Mouse (Mus musculus): ENCODE data around the gene Safb. TPM values are rescaled to one million over a fixed set of nuclear protein-coding genes. Genes with fewer than 3 reads are reported as not detected.
"Not testable (repeated sequence)": the region's sequence is repeated elsewhere in the genome, so short reads cannot be mapped to it uniquely, and the experiment has no call there.

The Safb gene
- polyA plus RNA-seq, 1 experiment from 2014 or later = 119 TPM

GRCm38 (mm10) chr17:56615136-56615784 is 30.6 kb downstream of the Safb start:
- peaks cover 51% of the 10 kb centered on the region for H3K4me1 ChIP-seq (replicated peaks)
- H3K9me3 ChIP-seq = no peaks in the 10 kb centered on the region
- H3K36me3 ChIP-seq = peaks cover 64% of the 10 kb centered on the region
- WGBS = 93% methylated on average over 11 of the region's 11 CpGs
- no peak for DNase-seq (ENCODE audit: low spot score)
- no peak overlapping the region for H3K27ac ChIP-seq
- H3K27me3 ChIP-seq (ENCODE audit: insufficient read depth, poor library complexity, severe bottlenecking) = no peaks in the 10 kb centered on the region
- peak overlapping the region; percentile 87 for H3K4me3 ChIP-seq

GRCm38 (mm10) chr17:56615792-56616191 is 31.2 kb downstream of the Safb start:
- no peak for DNase-seq (ENCODE audit: low spot score)
- Histone ChIP-seq H3K27me3 (ENCODE audit: insufficient read depth, poor library complexity, severe bottlenecking) (no peaks in the 10 kb centered on the region), H3K27ac (no peak overlapping the region), H3K4me3 (peak overlapping the region; percentile 87), H3K9me3 (no peaks in the 10 kb centered on the region), H3K36me3 (peaks cover 70% of the 10 kb centered on the region), H3K4me1 (replicated peaks) (peaks cover 45% of the 10 kb centered on the region)
- WGBS = 91% methylated on average over 4 of the region's 4 CpGs

DNA sequence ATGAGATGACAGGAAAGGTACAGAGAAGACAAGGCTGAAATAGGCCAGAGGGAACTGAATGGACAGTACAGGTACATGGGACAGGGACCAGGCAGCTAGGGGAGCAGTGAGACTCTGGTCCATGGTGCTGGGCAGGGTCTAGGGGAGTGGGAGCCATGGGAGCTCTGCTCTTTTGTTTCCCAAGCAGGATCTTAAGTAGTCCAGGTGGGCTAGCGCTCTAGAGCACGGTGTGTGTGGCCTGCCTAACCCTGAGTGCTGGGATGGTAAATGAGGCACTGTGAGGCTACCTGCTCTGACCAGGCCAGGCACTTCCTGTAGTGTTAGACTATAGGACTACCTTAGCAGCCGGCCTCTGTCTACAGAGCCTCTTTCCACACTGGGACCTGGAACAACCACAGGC is 32.1 kb downstream of the Safb start:
- Histone ChIP-seq H3K27me3 (ENCODE audit: insufficient read depth, poor library complexity, severe bottlenecking) (no peaks in the 10 kb centered on the region), H3K36me3 (peaks cover 79% of the 10 kb centered on the region)

GRCm38 (mm10) chr17:56617628-56618027 is 33.0 kb downstream of the Safb start:
- Histone ChIP-seq H3K36me3 (peaks cover 88% of the 10 kb centered on the region), H3K9me3 (no peaks in the 10 kb centered on the region), H3K4me3 (peak overlapping the region; percentile 6; the same call in 1 of the 2 replicates), H3K27me3 (ENCODE audit: insufficient read depth, poor library complexity, severe bottlenecking) (no peaks in the 10 kb centered on the region), H3K4me1 (replicated peaks) (peaks cover 27% of the 10 kb centered on the region), H3K27ac (no peak overlapping the region)
- WGBS = 95% methylated on average over 8 of the region's 8 CpGs
- no peak for DNase-seq (ENCODE audit: low spot score)

More for the DNA sequence above, 32.1 kb downstream of the Safb start:
- Histone ChIP-seq H3K4me3 (no peak overlapping the region), H3K27ac (no peak overlapping the region), H3K9me3 (no peaks in the 10 kb centered on the region), H3K4me1 (replicated peaks) (peaks cover 36% of the 10 kb centered on the region)
- 88% methylated on average over 3 of the region's 3 CpGs for WGBS
- no peak for DNase-seq (ENCODE audit: low spot score)

GRCm38 (mm10) chr17:56625495-56625894 is 40.9 kb downstream of the Safb start:
- H3K4me3 ChIP-seq = peak overlapping the region; percentile 98
- H3K27ac ChIP-seq = no peak overlapping the region
- H3K36me3 ChIP-seq = peaks cover 47% of the 10 kb centered on the region
- DNase-seq (ENCODE audit: low spot score) = no peak
- H3K27me3 ChIP-seq (ENCODE audit: insufficient read depth, poor library complexity, severe bottlenecking) = no peaks in the 10 kb centered on the region
- no peaks in the 10 kb centered on the region for H3K9me3 ChIP-seq
- WGBS = 89% methylated on average over 3 of the region's 3 CpGs
- H3K4me1 ChIP-seq (replicated peaks) = peaks cover 29% of the 10 kb centered on the region

DNA sequence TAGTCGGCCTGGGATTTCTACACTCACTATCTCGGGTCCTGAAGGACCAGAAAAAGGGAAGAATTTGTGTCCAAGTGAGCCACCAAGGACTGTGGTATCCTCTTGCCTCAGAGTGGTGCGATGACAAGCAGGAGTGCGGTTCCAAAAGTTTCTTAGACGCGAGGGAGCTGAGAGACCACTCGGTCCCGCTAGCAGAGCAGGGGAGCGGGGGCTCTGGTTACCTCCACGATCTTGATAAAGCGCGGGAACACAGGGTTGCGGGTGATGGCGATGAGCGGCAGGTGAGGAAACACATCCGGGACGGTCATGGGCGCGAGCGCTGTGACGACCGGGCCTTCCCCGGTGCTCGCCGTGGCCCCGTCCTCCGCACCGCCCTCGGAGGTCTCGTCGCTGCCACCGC is 41.6 kb downstream of the Safb start:
- Histone ChIP-seq H3K27me3 (ENCODE audit: insufficient read depth, poor library complexity, severe bottlenecking) (no peaks in the 10 kb centered on the region), H3K4me1 (replicated peaks) (peaks cover 29% of the 10 kb centered on the region), H3K9me3 (no peaks in the 10 kb centered on the region), H3K27ac (peak overlapping the region; percentile 93), H3K4me3 (peak overlapping the region; percentile 98), H3K36me3 (peaks cover 39% of the 10 kb centered on the region)
- DNase-seq (ENCODE audit: low spot score) = no peak
- under 1% methylated on average over 32 of the region's 32 CpGs for WGBS

GRCm38 (mm10) chr17:56626754-56627470 is 42.3 kb downstream of the Safb start, which contains the start of gene Lonp1:
TSS of gene Lonp1 (minus strand) at chr17:56626887.
- peaks cover 29% of the 10 kb centered on the region for H3K4me1 ChIP-seq (replicated peaks)
- no peaks in the 10 kb centered on the region for H3K9me3 ChIP-seq
- DNase-seq (ENCODE audit: low spot score) = peak; percentile 99
- H3K36me3 ChIP-seq = peaks cover 33% of the 10 kb centered on the region
- peak within 1 kb of the TSS; percentile 98 for H3K4me3 ChIP-seq
- peak within 1 kb of the TSS; percentile 93 for H3K27ac ChIP-seq
- no peaks in the 10 kb centered on the region for H3K27me3 ChIP-seq (ENCODE audit: insufficient read depth, poor library complexity, severe bottlenecking)
- WGBS = under 1% methylated on average over 51 of the region's 51 CpGs

GRCm38 (mm10) chr17:56627530-56628277 is 43.1 kb downstream of the Safb start, which contains the start of gene Catsperd:
TSS of gene Catsperd (plus strand) at chr17:56628143.
- peak; percentile 42 for DNase-seq (ENCODE audit: low spot score)
- H3K4me1 ChIP-seq (replicated peaks) = peaks cover 29% of the 10 kb centered on the region
- no peaks in the 10 kb centered on the region for H3K27me3 ChIP-seq (ENCODE audit: insufficient read depth, poor library complexity, severe bottlenecking)
- H3K4me3 ChIP-seq = peak within 1 kb of the TSS; percentile 98
- H3K9me3 ChIP-seq = no peaks in the 10 kb centered on the region
- 10% methylated on average over 26 of the region's 26 CpGs for WGBS
- H3K36me3 ChIP-seq = peaks cover 25% of the 10 kb centered on the region
- peak within 1 kb of the TSS; percentile 93 for H3K27ac ChIP-seq

DNA sequence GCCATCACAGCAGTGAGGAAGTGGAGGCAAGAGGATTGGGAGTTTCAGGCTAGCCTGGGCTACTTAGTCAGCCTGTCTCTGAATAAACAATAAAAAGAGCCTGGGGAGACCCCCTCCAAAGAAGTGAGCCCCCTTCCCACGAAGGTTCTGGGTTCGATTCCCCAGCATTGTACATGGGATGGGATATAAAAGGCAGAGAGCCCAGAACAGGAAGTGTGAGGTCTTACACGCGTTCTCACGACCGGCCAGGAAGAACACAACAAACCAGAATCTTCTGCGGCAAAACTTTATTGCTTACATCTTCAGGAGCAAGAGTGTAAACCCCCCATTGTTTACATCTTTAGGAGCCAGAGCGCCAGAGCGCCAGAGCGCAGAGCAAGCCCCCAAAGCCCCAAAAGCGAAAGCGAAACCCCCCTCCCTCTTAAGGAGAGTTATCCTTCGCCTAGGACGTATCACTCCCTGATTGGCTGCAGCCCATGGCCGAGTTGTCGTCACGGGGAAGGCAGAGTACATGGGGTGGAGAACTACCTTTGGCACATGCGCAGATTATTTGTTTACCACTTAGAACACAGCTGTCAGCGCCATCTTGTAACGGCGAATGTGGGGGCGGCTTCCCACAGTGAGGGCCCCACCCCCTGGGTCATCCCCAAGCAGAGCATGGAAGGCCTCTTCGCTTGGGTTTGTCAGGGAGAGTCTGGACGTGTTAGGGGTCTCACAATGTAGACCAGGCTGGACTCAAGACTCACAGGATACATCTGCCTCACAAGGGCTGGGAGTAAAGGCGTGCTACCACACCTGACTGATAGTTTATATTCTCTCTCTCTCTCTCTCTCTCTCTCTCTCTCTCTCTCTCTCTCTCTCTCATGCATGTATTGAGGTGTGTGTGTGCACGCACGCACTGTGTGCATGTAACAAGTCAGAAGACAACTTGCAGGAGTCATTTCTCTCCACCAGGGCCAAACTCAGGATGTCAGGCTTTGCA is 45.5 kb downstream of the Safb start:
- H3K27ac ChIP-seq; H3K27me3 ChIP-seq (ENCODE audit: insufficient read depth, poor library complexity, severe bottlenecking); H3K9me3 ChIP-seq; H3K4me3 ChIP-seq; H3K36me3 ChIP-seq; DNase-seq (ENCODE audit: low spot score): not testable (repeated sequence)
- 91% methylated on average over 27 of the region's 27 CpGs for WGBS
- H3K4me1 ChIP-seq (replicated peaks) = peaks cover 25% of the 10 kb centered on the region

- peaks cover 8% of the 10 kb centered on the region for H3K4me1 ChIP-seq (replicated peaks)
- no peaks in the 10 kb centered on the region for H3K9me3 ChIP-seq
- WGBS = 54% methylated on average over 4 of the region's 4 CpGs
- no peaks in the 10 kb centered on the region for H3K27me3 ChIP-seq (ENCODE audit: insufficient read depth, poor library complexity, severe bottlenecking)
- no peak overlapping the region for H3K27ac ChIP-seq
- H3K4me3 ChIP-seq = no peak overlapping the region
- DNase-seq (ENCODE audit: low spot score) = no peak
- H3K36me3 ChIP-seq = no peaks in the 10 kb centered on the region
These were observed 47.2 kb downstream of the Safb start for GRCm38 (mm10) chr17:56631807-56632206.

DNA sequence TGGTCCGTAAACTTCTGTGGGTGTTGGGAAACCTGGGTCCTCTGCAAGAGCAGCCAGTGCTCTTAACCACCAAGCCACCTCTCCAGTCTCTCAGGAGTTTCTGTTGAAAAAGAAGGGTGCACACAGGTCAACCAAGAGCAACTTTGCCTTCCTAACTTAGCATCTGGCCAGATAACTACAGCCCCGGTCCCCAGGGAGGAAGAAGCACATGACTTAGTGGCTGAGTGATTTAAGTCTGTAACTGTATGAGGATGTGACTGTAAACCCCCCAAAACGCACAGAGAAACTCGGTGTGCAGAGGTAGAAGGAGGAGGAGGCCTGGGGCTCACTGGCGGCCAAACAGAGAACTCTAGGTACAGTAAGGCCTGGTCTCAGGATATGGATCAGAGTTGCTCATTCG is 49.4 kb downstream of the Safb start:
- Histone ChIP-seq H3K27ac (no peak overlapping the region), H3K9me3 (no peaks in the 10 kb centered on the region), H3K27me3 (ENCODE audit: insufficient read depth, poor library complexity, severe bottlenecking) (no peaks in the 10 kb centered on the region), H3K36me3 (no peaks in the 10 kb centered on the region), H3K4me3 (no peak overlapping the region), H3K4me1 (replicated peaks) (no peaks in the 10 kb centered on the region)
- 84% methylated on average over 6 of the region's 6 CpGs for WGBS
- no peak for DNase-seq (ENCODE audit: low spot score)

DNA sequence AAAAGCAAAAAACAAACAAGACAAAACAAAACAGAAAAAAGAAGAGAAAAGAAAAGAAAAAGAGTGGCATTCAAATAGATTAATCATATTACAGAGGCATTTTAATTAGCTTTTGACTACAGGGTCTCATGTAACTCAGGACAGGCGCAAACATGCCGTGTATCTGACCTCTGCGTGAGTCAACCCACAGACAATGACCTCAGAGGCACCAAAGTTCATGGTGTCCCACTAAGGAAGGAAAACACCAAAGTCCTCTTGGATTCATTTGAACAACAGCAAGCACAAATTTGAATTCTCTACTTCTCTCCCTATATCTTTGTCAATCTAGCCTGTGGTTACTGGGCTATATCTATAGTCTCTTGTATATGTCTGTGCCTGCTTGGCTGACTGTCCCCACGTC is 58.6 kb downstream of the Safb start:
- no peaks in the 10 kb centered on the region for H3K36me3 ChIP-seq
- 0 out of 2 replicates have a peak, but pooled peaks cover under 1% of the 10 kb centered on the region for H3K27me3 ChIP-seq (ENCODE audit: insufficient read depth, poor library complexity, severe bottlenecking)
- H3K9me3 ChIP-seq = no peaks in the 10 kb centered on the region
- 0 out of 2 replicates have a peak, but pooled peaks cover 4% of the 10 kb centered on the region for H3K4me1 ChIP-seq (replicated peaks)
- WGBS = 82% methylated on average over 4 of the region's 4 CpGs
- DNase-seq (ENCODE audit: low spot score) = no peak
- H3K4me3 ChIP-seq = no peak overlapping the region
- no peak overlapping the region for H3K27ac ChIP-seq

Data from hindbrain, embryonic 10.5 days (tissue).